Mouse (Mus musculus) liver, postnatal 0 days (tissue): ENCODE data around the gene Vac14. TPM values are rescaled to one million over a fixed set of nuclear protein-coding genes. Genes with fewer than 3 reads are reported as not detected.

Experiments
- ATAC-seq: fragments of 200-750 bp; cut with Nextera tagmentation; 2 replicates; pipeline ENCODE4 v1.8.0; 2017; ENCODE audit warnings: mild to moderate bottlenecking, moderate library complexity
- DNase-seq: peaks from one replicate; pipeline ENCODE4 v3.0.0-alpha.2; 2016
- H3K27ac ChIP-seq: fragments of 300-500 bp; sonication (generic); 2 replicates; pipeline ENCODE4 v1.5.1; 2014; ENCODE audit warnings: antibody characterized with exemption, moderate library complexity, mild to moderate bottlenecking, low read depth
- H3K27me3 ChIP-seq: fragments of 300-500 bp; sonication (generic); 2 replicates; pipeline ENCODE4 v1.6.1; 2014; ENCODE audit warnings: low read length, control low read depth, mixed read lengths; ENCODE audit not compliant: insufficient read depth
- H3K36me3 ChIP-seq: fragments of 300-500 bp; sonication (generic); replicated peaks from 2 replicates; pipeline ENCODE4 v1.6.1; 2014; ENCODE audit warnings: mild to moderate bottlenecking, control low read depth, low read length, moderate library complexity, mixed read lengths; ENCODE audit not compliant: insufficient read depth
- H3K4me1 ChIP-seq: fragments of 300-500 bp; sonication (generic); 2 replicates; pipeline ENCODE4 v1.6.1; 2014; ENCODE audit warnings: antibody characterized with exemption, mild to moderate bottlenecking, control low read depth; ENCODE audit not compliant: insufficient read depth
- H3K4me2 ChIP-seq: fragments of 300-500 bp; sonication (generic); 2 replicates; pipeline ENCODE4 v1.6.1; 2014; ENCODE audit warnings: low read depth, mild to moderate bottlenecking, low read length, moderate library complexity, mixed read lengths
- H3K4me3 ChIP-seq: fragments of 300-500 bp; sonication (generic); 2 replicates; pipeline ENCODE4 v1.5.1; 2014; ENCODE audit warnings: low read depth, low read length
- H3K9ac ChIP-seq: fragments of 300-500 bp; sonication (generic); replicated peaks from 2 replicates; pipeline ENCODE4 v1.6.1; 2014; ENCODE audit warnings: mild to moderate bottlenecking, moderate library complexity
- H3K9me3 ChIP-seq: fragments of 300-500 bp; sonication (generic); 2 replicates; pipeline ENCODE4 v1.6.1; 2016; ENCODE audit warnings: mild to moderate bottlenecking, control low read depth, low read length, mixed read lengths
- CTCF ChIP-seq: sonication (generic); IDR thresholded peaks from 2 replicates; pipeline ENCODE4 v1.5.1; 2016; ENCODE audit warnings: antibody characterized with exemption, low read depth
- EP300 ChIP-seq: IDR thresholded peaks from 2 replicates; pipeline ENCODE4 v1.6.1; 2016; ENCODE audit warnings: antibody characterized with exemption, low read depth, mild to moderate bottlenecking
- WGBS: fragments of 180-500 bp; shearing (Covaris S2); extraction: QIAGEN DNeasy Blood & Tissue Kit; methylation state at CpG from one replicate; pipeline ENCODE4 v1.1.7; 2014; ENCODE audit not compliant: insufficient replicate concordance; 5-methylcytosine and 5-hydroxymethylcytosine counted together
- polyA plus RNA-seq: library from polyadenylated mRNA; unstranded; fragments of >200 nt; fragmentation: Nextera tagmentation; extraction: Ambion mirVana; gene quantifications from 2 replicates; pipeline ENCODE4 v1.2.1, GENCODE M21; 2015

Gene Vac14
- polyA plus RNA-seq, 1 experiment from 2014 or later = 5.5 TPM

DNA sequence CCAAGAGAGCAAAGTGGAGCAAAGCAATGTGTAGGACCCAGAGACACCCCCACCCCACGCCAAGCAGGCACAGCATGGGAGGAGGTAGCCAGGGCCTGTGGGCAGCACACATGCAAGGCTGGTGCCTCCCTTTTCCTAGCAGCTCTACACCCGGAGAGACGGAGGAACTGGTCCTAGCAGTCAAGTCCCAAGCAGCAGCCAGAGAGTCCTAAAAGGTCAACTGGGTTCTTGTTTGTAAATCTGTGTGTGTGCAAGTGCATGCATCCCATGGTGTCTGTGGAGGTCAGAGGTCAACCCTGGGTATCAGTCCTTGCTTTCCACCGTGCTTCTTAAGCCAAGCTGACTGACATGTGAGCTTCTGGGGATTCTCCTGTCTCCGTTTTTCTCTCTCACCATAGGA lies 75.8 kb downstream of the Vac14 start:
- WGBS = 84% methylated on average over 5 of the region's 5 CpGs
- peaks cover 12% of the 10 kb centered on the region for H3K36me3 ChIP-seq
- no peak for ATAC-seq

DNA sequence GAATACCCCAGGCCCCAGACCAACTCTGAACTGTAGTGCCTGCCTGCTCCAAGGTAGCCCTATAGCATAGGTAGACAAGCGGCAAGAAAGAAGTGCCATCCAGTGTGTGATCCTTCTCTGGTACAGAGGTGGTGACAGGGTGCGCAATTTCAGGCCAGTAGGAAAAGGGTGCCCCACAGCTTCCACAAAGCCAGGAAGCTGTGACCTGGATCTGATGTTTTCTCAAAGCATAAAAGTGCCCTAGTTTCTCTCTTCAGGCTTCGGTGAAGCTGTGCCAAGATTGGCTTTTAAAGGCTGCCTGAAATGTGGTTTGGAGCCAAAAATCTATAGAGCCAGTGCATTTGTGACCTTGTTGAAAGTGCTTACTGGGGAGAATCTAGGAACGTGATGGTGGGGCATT lies 76.4 kb downstream of the Vac14 start:
- 77% methylated on average over 4 of the region's 4 CpGs for WGBS

More for the DNA sequence above, 75.8 kb downstream of the Vac14 start:
- no peak overlapping the region for H3K4me2 ChIP-seq
- no peak overlapping the region for H3K27ac ChIP-seq
- H3K9me3 ChIP-seq = no peaks in the 10 kb centered on the region
- H3K4me1 ChIP-seq = no peaks in the 10 kb centered on the region
- no peak overlapping the region for H3K9ac ChIP-seq
- H3K27me3 ChIP-seq = no peaks in the 10 kb centered on the region
- no peak for TF ChIP-seq CTCF
- TF ChIP-seq EP300 = no peak
- H3K4me3 ChIP-seq = no peak overlapping the region
- DNase-seq = no peak

DNA sequence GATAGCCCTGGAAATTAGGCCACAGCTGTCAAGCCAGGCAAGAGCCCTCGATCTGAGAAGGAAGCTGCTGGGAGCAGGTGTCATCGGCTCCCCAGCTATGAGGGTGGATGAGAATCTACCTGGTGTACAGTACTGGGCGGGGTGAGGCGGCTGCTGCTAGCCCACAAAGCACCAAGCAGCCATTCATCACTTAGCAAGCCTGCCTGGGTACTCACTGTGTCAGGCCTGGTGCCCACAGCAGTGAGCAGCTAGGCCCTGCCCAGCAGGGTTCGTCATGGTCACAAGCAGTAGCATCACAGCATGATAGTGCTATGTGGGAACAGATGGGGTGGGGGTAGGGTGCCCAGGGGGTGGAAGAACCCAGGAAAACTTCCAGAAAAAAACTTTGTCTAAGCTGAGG lies 77.0 kb downstream of the Vac14 start:
- TF ChIP-seq CTCF (no peak), EP300 (no peak)
- no peak overlapping the region for H3K4me3 ChIP-seq
- ATAC-seq (no peak), DNase-seq (no peak)
- H3K9ac ChIP-seq = no peak overlapping the region
- no peaks in the 10 kb centered on the region for H3K4me1 ChIP-seq
- H3K27me3 ChIP-seq = no peaks in the 10 kb centered on the region
- H3K27ac ChIP-seq = no peak overlapping the region
- peaks cover 13% of the 10 kb centered on the region for H3K36me3 ChIP-seq
- 90% methylated on average over 5 of the region's 5 CpGs for WGBS
- no peak overlapping the region for H3K4me2 ChIP-seq
- H3K9me3 ChIP-seq = no peaks in the 10 kb centered on the region

More for the DNA sequence above, 76.4 kb downstream of the Vac14 start:
- Histone ChIP-seq H3K4me1 (no peaks in the 10 kb centered on the region), H3K4me2 (no peak overlapping the region), H3K27me3 (no peaks in the 10 kb centered on the region), H3K27ac (no peak overlapping the region), H3K36me3 (peaks cover 13% of the 10 kb centered on the region), H3K4me3 (no peak overlapping the region), H3K9me3 (no peaks in the 10 kb centered on the region), H3K9ac (no peak overlapping the region)
- TF ChIP-seq CTCF (no peak), EP300 (no peak)
- DNase-seq = no peak
- ATAC-seq = no peak

DNA sequence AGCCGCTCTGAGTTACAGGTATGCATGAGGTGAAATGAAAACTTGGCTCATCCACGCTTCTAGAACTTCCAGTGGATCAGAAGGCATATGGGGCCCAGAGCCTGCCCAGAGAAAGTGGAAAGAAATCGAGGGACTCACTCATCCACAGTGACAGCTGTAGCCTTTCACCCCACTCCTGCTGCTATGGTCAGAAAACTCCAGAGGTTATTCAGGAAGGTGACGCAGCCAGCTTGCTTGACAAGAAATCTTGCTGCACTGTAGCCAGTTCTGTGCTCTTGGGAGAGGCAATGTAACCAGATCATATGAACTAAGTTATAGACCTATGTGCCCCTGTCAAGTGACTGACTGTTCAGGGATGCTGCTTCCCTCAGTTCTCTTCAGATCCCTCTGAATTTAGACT lies 77.7 kb downstream of the Vac14 start:
- TF ChIP-seq CTCF (no peak), EP300 (no peak)
- no peak overlapping the region for H3K27ac ChIP-seq

DNA sequence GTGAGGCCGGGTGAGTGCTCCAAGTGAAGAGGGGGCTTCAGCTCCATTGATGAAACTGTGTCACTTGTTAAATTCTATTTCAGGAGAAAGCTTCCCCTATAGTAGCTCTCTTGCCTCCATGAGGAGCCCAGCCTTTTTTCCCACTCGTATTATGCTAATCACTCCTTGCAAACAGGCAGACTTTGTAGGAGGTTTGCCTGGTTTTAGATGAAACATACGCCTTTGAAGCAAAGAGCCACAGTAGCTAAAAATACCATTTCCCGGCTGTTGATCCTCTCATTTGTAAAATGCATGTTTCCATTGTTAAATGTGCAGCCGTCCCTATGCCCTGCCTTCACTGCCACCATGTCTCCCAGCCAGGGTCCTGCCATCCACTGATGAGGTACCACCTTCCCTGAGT lies 79.2 kb downstream of the Vac14 start:
- Histone ChIP-seq H3K36me3 (peaks cover 10% of the 10 kb centered on the region), H3K9me3 (no peaks in the 10 kb centered on the region), H3K4me2 (no peak overlapping the region), H3K27ac (no peak overlapping the region), H3K4me3 (no peak overlapping the region), H3K9ac (no peak overlapping the region), H3K4me1 (no peaks in the 10 kb centered on the region), H3K27me3 (no peaks in the 10 kb centered on the region)
- DNase-seq = no peak
- WGBS = 82% methylated on average over 5 of the region's 5 CpGs
- ATAC-seq = no peak
- TF ChIP-seq EP300 (no peak), CTCF (no peak)

More for the DNA sequence above, 77.7 kb downstream of the Vac14 start:
- WGBS = 81% methylated on average over 4 of the region's 4 CpGs
- Histone ChIP-seq H3K9ac (no peak overlapping the region), H3K4me1 (no peaks in the 10 kb centered on the region), H3K27me3 (no peaks in the 10 kb centered on the region), H3K9me3 (no peaks in the 10 kb centered on the region), H3K36me3 (peaks cover 13% of the 10 kb centered on the region), H3K4me2 (no peak overlapping the region), H3K4me3 (no peak overlapping the region)
- no peak for ATAC-seq
- no peak for DNase-seq

DNA sequence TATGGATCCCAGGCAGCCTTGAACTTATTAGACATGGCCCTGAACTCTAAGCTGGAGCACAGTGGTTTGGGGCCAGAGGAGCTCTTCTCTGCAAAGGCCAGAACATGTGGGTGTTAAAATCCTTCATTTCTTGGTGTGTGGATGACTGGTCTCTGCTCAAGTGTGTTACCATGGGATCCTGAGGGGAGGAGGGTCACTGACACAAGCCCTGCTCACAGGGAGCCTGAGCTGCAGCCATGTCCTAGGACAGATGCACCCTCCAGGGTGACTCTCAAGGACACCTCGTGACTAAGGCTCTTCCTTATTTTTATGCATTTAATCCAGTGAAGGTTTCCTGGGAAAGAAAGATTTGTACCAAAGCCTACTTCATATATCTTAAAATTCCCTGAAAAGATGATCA lies 79.7 kb downstream of the Vac14 start:
- 68% methylated on average over 1 of the region's 1 CpGs for WGBS
- Histone ChIP-seq H3K4me2 (no peak overlapping the region), H3K9ac (no peak overlapping the region), H3K27ac (no peak overlapping the region), H3K36me3 (peaks cover 10% of the 10 kb centered on the region), H3K27me3 (no peaks in the 10 kb centered on the region), H3K9me3 (no peaks in the 10 kb centered on the region), H3K4me3 (no peak overlapping the region), H3K4me1 (no peaks in the 10 kb centered on the region)
- ATAC-seq (no peak), DNase-seq (no peak)
- TF ChIP-seq EP300 (no peak), CTCF (no peak)

DNA sequence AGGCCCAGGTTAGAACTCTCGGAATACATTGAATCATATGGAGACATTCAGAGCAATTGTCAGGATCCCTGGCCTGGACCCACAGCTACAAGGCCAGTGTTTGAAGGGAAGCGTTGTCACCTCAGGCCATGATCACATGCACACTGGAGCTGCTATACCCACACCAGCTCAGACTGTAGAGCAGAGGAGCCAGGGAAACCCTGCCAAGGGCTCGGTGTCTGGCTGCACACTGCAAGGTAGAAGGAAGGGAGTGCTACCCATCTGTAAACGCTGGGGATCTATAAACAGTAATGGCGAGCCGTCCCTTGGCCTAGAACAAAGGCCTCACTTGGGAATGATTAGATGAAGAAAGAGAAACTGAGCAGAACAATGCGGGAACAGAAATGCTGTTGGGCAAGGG lies 81.1 kb downstream of the Vac14 start:
- no peak for ATAC-seq
- H3K9me3 ChIP-seq = no peaks in the 10 kb centered on the region
- WGBS = 85% methylated on average over 7 of the region's 7 CpGs

More for the DNA sequence above, 81.1 kb downstream of the Vac14 start:
- Histone ChIP-seq H3K4me1 (no peaks in the 10 kb centered on the region), H3K4me3 (no peak overlapping the region), H3K9ac (no peak overlapping the region), H3K27me3 (no peaks in the 10 kb centered on the region), H3K4me2 (no peak overlapping the region), H3K27ac (no peak overlapping the region), H3K36me3 (peaks cover 5% of the 10 kb centered on the region)
- no peak for DNase-seq
- TF ChIP-seq CTCF = no peak
- no peak for TF ChIP-seq EP300
